Mouse (Mus musculus): ENCODE results near the gene H2-M10.5. TPM values are rescaled to one million over a fixed set of nuclear protein-coding genes. Genes with fewer than 3 reads are reported as not detected.
A peak's percentile ranks its signal among the peaks of the same experiment; 100 is the strongest.
"Not testable (repeated sequence)": the region's sequence is repeated elsewhere in the genome, so short reads cannot be mapped to it uniquely, and the experiment has no call there.

H2-M10.5 gene
- not detected in 2 replicates for polyA plus RNA-seq (2015; fragmentation: Nextera tagmentation; extraction: Ambion mirVana)

DNA sequence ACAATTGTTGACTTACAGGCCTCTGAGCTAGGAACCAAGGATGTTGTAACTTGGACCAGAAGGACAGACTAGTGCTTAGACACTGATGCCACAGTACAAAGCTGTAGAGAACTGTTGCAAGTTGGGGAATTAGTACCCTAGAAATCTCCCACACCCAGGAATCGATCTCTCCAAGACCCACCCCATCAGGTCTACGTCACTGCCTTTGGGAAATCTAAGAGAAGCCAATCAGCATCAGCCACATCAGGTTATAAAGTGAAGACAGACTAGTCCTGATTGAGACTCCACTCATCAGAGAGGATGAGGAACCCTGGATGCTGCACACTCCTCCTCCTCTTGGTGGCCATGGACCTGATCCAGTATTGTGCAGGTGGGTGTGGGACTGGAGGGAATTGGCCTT, at the start of gene H2-M10.5:
Gene H2-M10.5, plus strand, starts transcription at position 301 of the 400 bp plus-strand sequence.
- not testable (repeated sequence) for H3K9me3 ChIP-seq (replicated peaks); H3K4me2 ChIP-seq; H3K36me3 ChIP-seq (ENCODE audit: poor library complexity, severe bottlenecking); H3K27ac ChIP-seq; H3K27me3 ChIP-seq; ATAC-seq; H3K4me1 ChIP-seq; H3K9ac ChIP-seq; H3K4me3 ChIP-seq
- 88% methylated on average over 2 of the region's 2 CpGs for WGBS

DNA sequence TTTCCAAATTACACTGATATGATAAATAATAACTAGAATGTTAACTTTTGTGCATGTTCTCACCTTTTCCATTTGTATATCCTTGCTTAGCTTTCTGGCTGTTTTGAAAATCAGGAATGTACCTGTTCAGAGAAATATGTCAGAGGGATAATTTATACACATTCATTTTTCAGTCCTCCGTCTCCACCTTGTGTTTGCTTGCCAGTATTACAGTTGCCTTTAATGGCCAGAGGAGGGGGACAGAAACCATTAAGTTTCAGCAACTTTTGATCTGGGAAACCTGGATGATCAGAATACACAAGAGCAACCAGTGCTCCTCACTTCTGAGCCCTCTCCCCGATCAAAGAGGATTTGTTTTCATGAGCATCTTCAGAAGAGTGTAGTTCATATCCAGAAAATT, 46.7 kb upstream of the H2-M10.5 start:
- no peaks in the 10 kb centered on the region for H3K27me3 ChIP-seq
- no peak overlapping the region for H3K4me3 ChIP-seq
- no peak overlapping the region for H3K4me2 ChIP-seq
- no peaks in the 10 kb centered on the region for H3K4me1 ChIP-seq
- no peaks in the 10 kb centered on the region for H3K9me3 ChIP-seq (replicated peaks)
- no peak for ATAC-seq
- no peak overlapping the region for H3K9ac ChIP-seq
- no peaks in the 10 kb centered on the region for H3K36me3 ChIP-seq (ENCODE audit: poor library complexity, severe bottlenecking)
- no peak overlapping the region for H3K27ac ChIP-seq
- 25% methylated on average over 2 of the region's 2 CpGs for WGBS

DNA sequence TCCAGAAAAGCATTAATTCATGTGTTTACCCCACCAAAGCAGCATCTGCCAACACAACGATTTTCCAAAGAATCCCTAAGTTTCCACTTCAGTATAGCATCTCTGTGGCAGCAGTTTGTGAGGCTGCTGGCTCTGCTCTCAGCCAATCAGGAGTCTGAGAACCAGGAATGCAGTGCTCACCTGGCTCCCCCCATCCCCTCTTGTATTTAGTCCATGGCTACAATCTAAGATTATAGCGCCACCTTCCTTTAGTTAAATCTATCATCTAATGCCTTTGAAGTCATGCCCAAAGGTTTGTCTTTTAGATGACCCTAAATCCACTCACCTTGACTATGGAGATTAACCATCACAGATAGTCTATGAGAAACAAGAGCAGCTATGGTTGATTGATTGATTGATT, 8.9 kb upstream of the H2-M10.5 start:
- Histone ChIP-seq H3K27ac (no peak overlapping the region), H3K4me1 (no peaks in the 10 kb centered on the region), H3K4me2 (no peak overlapping the region), H3K4me3 (no peak overlapping the region), H3K9me3 (replicated peaks) (no peaks in the 10 kb centered on the region), H3K36me3 (ENCODE audit: poor library complexity, severe bottlenecking) (no peaks in the 10 kb centered on the region), H3K27me3 (no peaks in the 10 kb centered on the region), H3K9ac (no peak overlapping the region)
- 60% methylated on average over 2 of the region's 2 CpGs for WGBS
- no peak for ATAC-seq

DNA sequence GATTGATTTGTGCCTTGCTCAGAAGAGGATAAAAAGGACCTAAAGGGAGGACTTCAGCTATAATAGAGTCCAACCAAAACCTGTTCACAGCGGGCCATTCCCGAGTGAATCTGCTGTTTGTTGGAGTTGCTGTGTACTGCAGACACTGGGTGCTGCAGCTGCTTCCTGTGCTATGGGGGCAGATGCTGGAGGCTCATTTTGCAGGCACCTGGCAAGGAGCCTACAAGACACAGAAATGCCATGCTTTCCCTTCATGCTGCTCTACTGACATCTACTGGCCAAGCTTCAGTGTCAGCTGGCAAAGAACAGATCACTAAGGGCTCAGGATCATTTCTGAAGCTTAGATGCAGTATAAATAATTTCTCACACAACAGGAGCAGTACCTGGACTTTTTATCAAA, 8.5 kb upstream of the H2-M10.5 start:
- H3K9ac ChIP-seq; H3K27ac ChIP-seq; H3K4me3 ChIP-seq; H3K27me3 ChIP-seq; H3K9me3 ChIP-seq (replicated peaks); H3K4me2 ChIP-seq; H3K4me1 ChIP-seq; ATAC-seq; H3K36me3 ChIP-seq (ENCODE audit: poor library complexity, severe bottlenecking): not testable (repeated sequence)
- 35% methylated on average over 2 of the region's 2 CpGs for WGBS

DNA sequence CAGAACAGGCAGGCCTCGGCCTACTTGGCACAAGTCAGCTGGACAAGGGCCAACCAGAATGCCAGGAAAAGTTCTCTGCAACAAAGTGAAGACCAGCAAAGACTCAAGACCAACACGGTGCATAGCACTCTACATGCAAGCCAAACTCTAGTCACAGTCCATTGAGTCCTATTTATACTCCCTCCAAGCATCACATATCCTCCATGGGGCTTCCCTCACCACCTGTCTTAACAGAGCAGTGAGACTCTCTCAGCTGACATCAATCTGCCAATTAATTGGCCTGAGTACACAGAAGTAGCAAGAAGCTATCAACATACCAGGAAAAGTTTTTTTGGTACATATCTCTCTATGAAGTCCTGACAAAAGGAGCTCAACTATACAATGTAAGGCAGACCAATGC, 7.3 kb upstream of the H2-M10.5 start:
- H3K27ac ChIP-seq; H3K36me3 ChIP-seq (ENCODE audit: poor library complexity, severe bottlenecking); H3K4me3 ChIP-seq; H3K4me1 ChIP-seq; H3K9ac ChIP-seq; ATAC-seq; H3K4me2 ChIP-seq; H3K27me3 ChIP-seq; H3K9me3 ChIP-seq (replicated peaks): not testable (repeated sequence)
- 80% methylated on average over 2 of the region's 2 CpGs for WGBS

DNA sequence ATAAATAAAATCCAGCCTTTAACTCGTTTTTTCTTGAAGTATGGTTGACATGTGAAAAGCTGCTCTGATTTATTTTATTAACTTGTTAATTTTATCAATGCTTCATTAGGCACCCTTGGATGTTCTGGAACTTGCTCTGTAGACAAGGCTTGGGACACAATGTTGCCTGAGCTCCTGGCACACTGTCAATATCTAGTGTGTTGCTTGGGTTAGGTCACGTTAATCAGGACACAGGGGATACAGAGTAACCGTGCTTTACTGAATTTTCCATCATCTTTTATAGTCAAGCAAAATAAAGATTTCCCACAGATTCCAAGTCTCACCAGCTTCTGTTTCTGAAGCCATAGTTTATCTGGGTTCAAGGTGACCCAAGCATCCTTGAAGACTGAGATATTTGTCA, 8.8 kb downstream of the H2-M10.5 start:
- no peaks in the 10 kb centered on the region for H3K4me1 ChIP-seq
- no peak overlapping the region for H3K4me3 ChIP-seq
- H3K27ac ChIP-seq = no peak overlapping the region
- WGBS = 71% methylated on average over 3 of the region's 3 CpGs
- ATAC-seq = no peak
- H3K27me3 ChIP-seq = no peaks in the 10 kb centered on the region
- H3K9ac ChIP-seq = no peak overlapping the region
- H3K4me2 ChIP-seq = no peak overlapping the region
- H3K36me3 ChIP-seq (ENCODE audit: poor library complexity, severe bottlenecking) = no peaks in the 10 kb centered on the region
- H3K9me3 ChIP-seq (replicated peaks) = no peaks in the 10 kb centered on the region

DNA sequence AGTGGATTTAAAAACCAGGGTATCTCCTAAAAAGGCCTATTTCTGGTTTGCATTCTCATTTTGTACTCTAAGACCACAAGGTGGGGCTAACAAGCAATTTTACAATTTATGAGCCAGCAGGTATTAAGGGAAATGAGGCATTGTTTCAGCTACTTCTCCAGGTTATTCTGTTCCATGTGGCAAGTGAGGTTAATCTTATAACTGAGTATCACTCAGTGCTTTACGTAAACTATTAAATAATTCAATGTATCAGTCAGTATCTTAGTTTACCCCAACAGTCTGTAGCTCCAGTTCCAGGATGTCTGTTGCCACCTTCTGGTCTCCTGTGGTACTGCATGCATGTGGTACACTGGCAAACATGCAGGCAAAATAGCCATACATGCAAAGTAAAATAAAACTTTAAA, 13.8 kb downstream of the H2-M10.5 start:
- H3K4me1 ChIP-seq; H3K4me3 ChIP-seq; H3K27ac ChIP-seq; H3K4me2 ChIP-seq; ATAC-seq; H3K9ac ChIP-seq; H3K36me3 ChIP-seq (ENCODE audit: poor library complexity, severe bottlenecking); H3K27me3 ChIP-seq; H3K9me3 ChIP-seq (replicated peaks): not testable (repeated sequence)
- WGBS = 36% methylated on average over 1 of the region's 1 CpGs

DNA sequence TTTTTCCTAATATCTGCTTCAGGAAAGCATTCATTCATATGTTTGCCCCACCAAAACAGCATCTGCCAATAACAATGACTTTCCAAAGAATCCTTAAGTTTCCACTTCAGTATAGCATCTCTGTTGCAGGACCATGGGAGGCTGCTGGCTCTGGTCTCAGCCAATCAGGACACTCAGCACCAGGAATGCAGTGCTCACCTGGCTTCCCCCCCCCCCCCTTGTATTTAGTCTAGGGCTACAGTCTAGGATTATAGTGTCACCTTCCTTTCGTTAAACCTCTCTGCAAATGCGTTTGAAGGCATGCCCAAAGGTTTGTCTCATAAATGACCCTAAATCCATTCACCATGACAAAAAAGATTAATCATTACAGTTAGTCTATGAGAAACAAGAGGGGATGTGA, 15.6 kb downstream of the H2-M10.5 start:
- Histone ChIP-seq H3K4me3 (no peak overlapping the region), H3K9me3 (replicated peaks) (no peaks in the 10 kb centered on the region), H3K27me3 (no peaks in the 10 kb centered on the region), H3K9ac (no peak overlapping the region), H3K36me3 (ENCODE audit: poor library complexity, severe bottlenecking) (no peaks in the 10 kb centered on the region), H3K4me1 (no peaks in the 10 kb centered on the region), H3K27ac (no peak overlapping the region), H3K4me2 (no peak overlapping the region)
- 83% methylated on average over 2 of the region's 2 CpGs for WGBS
- ATAC-seq = 0 out of 2 replicates have a peak, but pooled peaks have one; percentile 38

DNA sequence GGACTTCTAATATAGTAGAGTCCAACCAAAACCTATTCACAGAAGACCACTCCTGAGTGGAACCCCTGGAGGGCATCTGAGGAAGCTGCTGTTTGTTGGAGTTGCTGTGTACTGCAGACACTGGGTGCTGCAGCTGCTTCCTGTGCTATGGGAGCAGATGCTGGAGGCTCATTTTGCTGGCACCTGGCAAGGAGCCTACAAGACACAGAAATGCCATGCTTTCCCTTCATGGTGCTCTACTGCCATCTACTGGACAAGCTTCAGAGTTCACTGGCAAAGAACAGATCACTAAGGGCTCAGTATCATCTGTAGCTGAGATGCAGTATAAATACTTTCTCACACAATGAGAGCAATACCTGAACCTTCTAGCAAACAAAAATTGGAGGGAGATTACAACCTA, 16.1 kb downstream of the H2-M10.5 start:
- H3K4me2 ChIP-seq; H3K9ac ChIP-seq; H3K9me3 ChIP-seq (replicated peaks); H3K4me3 ChIP-seq; H3K36me3 ChIP-seq (ENCODE audit: poor library complexity, severe bottlenecking); H3K27me3 ChIP-seq; H3K4me1 ChIP-seq; H3K27ac ChIP-seq: not testable (repeated sequence)
- peak; percentile 79 for ATAC-seq

DNA sequence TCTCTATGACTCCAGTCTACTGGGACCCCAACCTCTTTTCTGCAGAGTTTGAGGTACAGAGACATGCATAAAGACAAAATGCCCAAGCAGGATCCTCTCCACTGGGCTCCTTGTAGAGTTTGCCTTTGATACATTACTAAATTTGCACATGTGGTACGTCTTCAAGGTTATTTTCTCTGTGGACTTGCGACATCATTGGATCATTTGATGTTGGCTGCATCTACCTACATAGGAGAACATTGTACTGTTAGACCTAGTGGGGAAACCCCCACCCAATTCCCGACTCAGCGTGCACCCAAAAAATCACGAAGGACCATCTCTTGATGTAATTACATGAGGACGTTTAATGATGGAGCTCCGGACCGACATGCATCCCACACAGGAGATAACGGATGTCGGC, 26.8 kb downstream of the H2-M10.5 start:
- H3K9ac ChIP-seq = no peak overlapping the region
- no peaks in the 10 kb centered on the region for H3K27me3 ChIP-seq
- H3K27ac ChIP-seq = no peak overlapping the region
- ATAC-seq = no peak
- H3K4me2 ChIP-seq = no peak overlapping the region
- no peaks in the 10 kb centered on the region for H3K4me1 ChIP-seq
- H3K4me3 ChIP-seq = no peak overlapping the region
- WGBS = 90% methylated on average over 10 of the region's 10 CpGs
- no peaks in the 10 kb centered on the region for H3K36me3 ChIP-seq (ENCODE audit: poor library complexity, severe bottlenecking)
- H3K9me3 ChIP-seq (replicated peaks) = no peaks in the 10 kb centered on the region

DNA sequence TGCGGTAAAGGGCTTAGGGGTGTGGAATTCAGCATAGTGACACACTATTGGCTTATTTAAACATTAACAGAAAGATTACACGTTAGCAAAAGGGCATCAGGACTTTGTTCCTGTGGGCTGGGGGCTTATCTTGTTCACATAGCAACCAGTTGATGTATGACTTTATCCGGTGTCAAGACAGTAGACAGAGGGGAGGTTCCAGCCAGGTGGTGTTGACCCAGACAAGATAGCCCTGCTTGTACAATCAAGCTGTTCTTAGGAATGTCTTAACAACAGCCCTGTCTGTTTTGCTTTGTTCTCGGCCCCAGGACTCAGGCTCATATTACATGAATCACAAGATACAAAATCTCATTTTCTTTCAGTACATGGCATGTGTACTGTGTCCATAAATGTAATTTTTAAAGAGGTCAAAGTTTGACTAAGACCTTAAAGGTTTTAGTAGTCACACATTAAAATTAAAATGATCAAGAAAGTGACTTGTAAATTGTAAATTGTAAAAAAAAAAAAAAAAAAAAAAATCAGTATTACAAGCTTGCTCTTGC, 27.3 kb downstream of the H2-M10.5 start:
- not testable (repeated sequence) for H3K36me3 ChIP-seq (ENCODE audit: poor library complexity, severe bottlenecking); H3K4me3 ChIP-seq; H3K27ac ChIP-seq; H3K4me1 ChIP-seq; H3K9ac ChIP-seq; H3K9me3 ChIP-seq (replicated peaks); H3K27me3 ChIP-seq; ATAC-seq; H3K4me2 ChIP-seq
- WGBS = 80% methylated on average over 4 of the region's 4 CpGs

DNA sequence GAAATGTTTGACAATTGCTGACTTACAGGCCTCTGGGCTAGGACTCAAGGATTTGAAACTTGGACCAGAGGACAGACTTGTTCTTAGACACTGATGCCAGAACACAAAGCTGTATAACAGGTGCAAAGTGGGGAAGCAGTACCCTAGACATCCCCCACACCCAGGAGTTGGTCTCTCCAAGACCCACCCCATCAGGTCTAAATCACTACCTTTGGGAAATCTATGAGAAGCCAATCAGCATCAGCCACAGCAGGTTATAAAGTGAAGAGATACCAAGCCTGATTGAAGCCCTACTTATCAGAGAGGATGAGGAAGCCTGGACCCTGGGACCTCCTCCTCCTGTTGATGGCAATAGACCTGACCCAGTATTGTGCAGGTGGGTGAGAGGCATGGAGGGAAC, 39.2 kb downstream of the H2-M10.5 start, which contains the start of gene H2-M10.6:
Gene H2-M10.6, plus strand, starts transcription at position 301 of the 400 bp plus-strand sequence.
- H3K9me3 ChIP-seq (replicated peaks) = no peaks in the 10 kb centered on the region
- H3K36me3 ChIP-seq (ENCODE audit: poor library complexity, severe bottlenecking) = no peaks in the 10 kb centered on the region
- H3K27ac ChIP-seq = no peak within 1 kb of the TSS
- H3K4me2 ChIP-seq = no peak within 1 kb of the TSS
- ATAC-seq = no peak
- no peak within 1 kb of the TSS for H3K9ac ChIP-seq
- H3K4me3 ChIP-seq = no peak within 1 kb of the TSS
- H3K4me1 ChIP-seq = no peaks in the 10 kb centered on the region
- no peaks in the 10 kb centered on the region for H3K27me3 ChIP-seq

DNA sequence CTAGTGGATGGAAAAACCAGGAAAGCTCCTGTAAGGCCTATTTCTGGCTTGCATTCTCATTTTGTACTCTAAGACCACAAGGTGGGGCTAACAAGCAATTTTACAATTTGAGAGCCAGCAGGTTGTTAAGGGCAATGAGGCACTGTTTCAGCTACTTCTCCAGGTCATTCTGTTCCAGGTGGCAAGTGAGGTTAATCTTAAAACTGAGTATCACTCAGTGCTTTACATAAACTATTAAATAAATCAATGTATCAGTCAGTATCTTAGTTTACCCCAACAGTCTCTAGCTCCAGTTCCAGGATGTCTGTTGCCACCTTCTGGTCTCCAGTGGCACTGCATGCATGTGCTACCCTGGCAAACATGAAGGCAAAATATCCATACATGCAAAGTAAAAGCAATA, 51.3 kb downstream of the H2-M10.5 start:
- 0 out of 2 replicates have a peak, but pooled peaks have one; percentile 19 for ATAC-seq
- no peak overlapping the region for H3K9ac ChIP-seq
- no peak overlapping the region for H3K27ac ChIP-seq
- H3K27me3 ChIP-seq = no peaks in the 10 kb centered on the region
- H3K36me3 ChIP-seq (ENCODE audit: poor library complexity, severe bottlenecking) = no peaks in the 10 kb centered on the region
- no peaks in the 10 kb centered on the region for H3K9me3 ChIP-seq (replicated peaks)
- no peak overlapping the region for H3K4me2 ChIP-seq
- H3K4me3 ChIP-seq = no peak overlapping the region
- no peaks in the 10 kb centered on the region for H3K4me1 ChIP-seq

Data from forebrain, embryonic 13.5 days (tissue).